Mouse (Mus musculus) lung, embryonic 14.5 days (tissue): Measurements from ENCODE around the gene Rnf7. TPM values are rescaled to one million over a fixed set of nuclear protein-coding genes. Genes with fewer than 3 reads are reported as not detected.
"Not testable (repeated sequence)": the region's sequence is repeated elsewhere in the genome, so short reads cannot be mapped to it uniquely, and the experiment has no call there.

ENCODE experiments used
- ATAC-seq: fragments of 200-750 bp; cut with Nextera tagmentation; 2 replicates; pipeline ENCODE4 v1.8.0; 2017; ENCODE audit warnings: mild to moderate bottlenecking, moderate TSS enrichment, moderate library complexity; ENCODE audit not compliant: insufficient read depth
- DNase-seq: peaks from one replicate; pipeline ENCODE4 v3.0.0-alpha.2; 2015
- H3K27ac ChIP-seq: fragments of 300-500 bp; sonication (generic); 2 replicates; pipeline ENCODE4 v1.5.1; 2014; ENCODE audit warnings: low read depth, mild to moderate bottlenecking, moderate library complexity
- H3K27me3 ChIP-seq: fragments of 300-500 bp; sonication (generic); 2 replicates; pipeline ENCODE4 v1.6.1; 2014; ENCODE audit warnings: low read length, control low read depth; ENCODE audit not compliant: insufficient read depth
- H3K36me3 ChIP-seq: fragments of 300-500 bp; sonication (generic); 2 replicates; pipeline ENCODE4 v1.6.1; 2014; ENCODE audit warnings: control low read depth; ENCODE audit not compliant: insufficient read depth
- H3K4me1 ChIP-seq: fragments of 300-500 bp; sonication (generic); 2 replicates; pipeline ENCODE4 v1.6.1; 2014; ENCODE audit warnings: antibody characterized with exemption, control low read depth; ENCODE audit not compliant: insufficient read depth
- H3K4me2 ChIP-seq: fragments of 300-500 bp; sonication (generic); 2 replicates; pipeline ENCODE4 v1.6.1; 2014; ENCODE audit warnings: mild to moderate bottlenecking
- H3K4me3 ChIP-seq: fragments of 300-500 bp; sonication (generic); 2 replicates; pipeline ENCODE4 v1.5.1; 2014; ENCODE audit warnings: low read depth, low read length
- H3K9ac ChIP-seq: fragments of 300-500 bp; sonication (generic); 2 replicates; pipeline ENCODE4 v1.6.1; 2014
- H3K9me3 ChIP-seq: fragments of 300-500 bp; sonication (generic); 2 replicates; pipeline ENCODE4 v1.6.1; 2016; ENCODE audit warnings: low read depth, low read length, control low read depth
- CTCF ChIP-seq: IDR thresholded peaks from 2 replicates; pipeline ENCODE4 v1.5.1; 2016; ENCODE audit warnings: antibody characterized with exemption, low read depth
- WGBS: fragments of 180-500 bp; shearing (Covaris S2); extraction: QIAGEN DNeasy Blood & Tissue Kit; methylation state at CpG from one replicate; pipeline ENCODE4 v1.1.7; 2014; 5-methylcytosine and 5-hydroxymethylcytosine counted together
- polyA plus RNA-seq: library from polyadenylated mRNA; unstranded; fragments of >200 nt; fragmentation: Nextera tagmentation; extraction: Ambion mirVana; gene quantifications from 2 replicates; pipeline ENCODE4 v1.2.1, GENCODE M21; 2014

Rnf7 gene
- polyA plus RNA-seq, result 242 and 260 TPM in 2 replicates

- Histone ChIP-seq H3K4me1 (peaks cover 4% of the 10 kb centered on the region; the same call in 1 of the 2 replicates), H3K27me3 (no peaks in the 10 kb centered on the region), H3K4me2 (peak within 1 kb of the TSS; percentile 83), H3K9ac (peak within 1 kb of the TSS; percentile 86), H3K27ac (peak within 1 kb of the TSS; percentile 83), H3K4me3 (peak within 1 kb of the TSS; percentile 83), H3K9me3 (no peaks in the 10 kb centered on the region), H3K36me3 (peaks cover 25% of the 10 kb centered on the region)
- DNase-seq (peak; percentile 99), ATAC-seq (peak; percentile 98)
- WGBS, result under 1% methylated on average over 69 of the region's 74 CpGs
- no peak for TF ChIP-seq CTCF
Observed at GRCm38 (mm10) chr9:96478071-96478888, at the start of gene Rnf7. Gene Rnf7 (minus strand): TSS chr9:96478675.

GRCm38 (mm10) chr9:96526011-96526410 lies 47.5 kb upstream of the Rnf7 start:
- no peak for TF ChIP-seq CTCF
- H3K27ac ChIP-seq, result no peak overlapping the region
- H3K9me3 ChIP-seq, result no peaks in the 10 kb centered on the region
- H3K4me2 ChIP-seq, result no peak overlapping the region
- H3K36me3 ChIP-seq, result no peaks in the 10 kb centered on the region
- no peak overlapping the region for H3K4me3 ChIP-seq
- no peaks in the 10 kb centered on the region for H3K4me1 ChIP-seq
- DNase-seq (no peak), ATAC-seq (no peak)
- H3K9ac ChIP-seq, result no peak overlapping the region
- WGBS, result 69% methylated on average over 4 of the region's 4 CpGs
- H3K27me3 ChIP-seq, result no peaks in the 10 kb centered on the region

- no peak for TF ChIP-seq CTCF
- 43% methylated on average over 12 of the region's 12 CpGs for WGBS
- ATAC-seq, result no peak
Observed at GRCm38 (mm10) chr9:96524972-96525506, 46.6 kb upstream of the Rnf7 start, which contains the start of gene Gm28729. Gene Gm28729 (minus strand): TSS chr9:96525264.

GRCm38 (mm10) chr9:96523148-96523547 lies 44.7 kb upstream of the Rnf7 start:
- Histone ChIP-seq H3K27me3 (no peaks in the 10 kb centered on the region), H3K4me3 (no peak overlapping the region), H3K9ac (no peak overlapping the region), H3K4me2 (no peak overlapping the region), H3K36me3 (no peaks in the 10 kb centered on the region), H3K9me3 (no peaks in the 10 kb centered on the region), H3K27ac (no peak overlapping the region), H3K4me1 (no peaks in the 10 kb centered on the region)
- ATAC-seq, result no peak
- no peak for DNase-seq
- TF ChIP-seq CTCF, result 0 out of 2 replicates have a peak, but pooled peaks have one; percentile 8
- WGBS, result 84% methylated on average over 5 of the region's 5 CpGs

More at GRCm38 (mm10) chr9:96524972-96525506, 46.6 kb upstream of the Rnf7 start, which contains the start of gene Gm28729:
- H3K27ac ChIP-seq, result no peak within 1 kb of the TSS
- H3K27me3 ChIP-seq, result no peaks in the 10 kb centered on the region
- no peaks in the 10 kb centered on the region for H3K36me3 ChIP-seq
- H3K9me3 ChIP-seq, result no peaks in the 10 kb centered on the region
- no peaks in the 10 kb centered on the region for H3K4me1 ChIP-seq
- H3K4me3 ChIP-seq, result no peak within 1 kb of the TSS
- no peak within 1 kb of the TSS for H3K9ac ChIP-seq
- no peak within 1 kb of the TSS for H3K4me2 ChIP-seq
- DNase-seq, result no peak

- H3K4me1 ChIP-seq, ATAC-seq, H3K36me3 ChIP-seq, H3K4me2 ChIP-seq, H3K9ac ChIP-seq, H3K27me3 ChIP-seq, H3K9me3 ChIP-seq, H3K4me3 ChIP-seq, DNase-seq, H3K27ac ChIP-seq: not testable (repeated sequence)
- peak; percentile 40 for TF ChIP-seq CTCF
- WGBS, result 80% methylated on average over 2 of the region's 2 CpGs
Observed at GRCm38 (mm10) chr9:96521574-96521973, 43.1 kb upstream of the Rnf7 start.

GRCm38 (mm10) chr9:96517429-96517828 lies 39.0 kb upstream of the Rnf7 start:
- no peaks in the 10 kb centered on the region for H3K36me3 ChIP-seq
- no peak overlapping the region for H3K27ac ChIP-seq
- no peaks in the 10 kb centered on the region for H3K4me1 ChIP-seq
- no peak overlapping the region for H3K4me2 ChIP-seq
- no peak for TF ChIP-seq CTCF
- ATAC-seq (no peak), DNase-seq (no peak)
- no peak overlapping the region for H3K4me3 ChIP-seq
- no peaks in the 10 kb centered on the region for H3K27me3 ChIP-seq
- no peaks in the 10 kb centered on the region for H3K9me3 ChIP-seq
- H3K9ac ChIP-seq, result no peak overlapping the region
- WGBS, result 30% methylated on average over 4 of the region's 4 CpGs

- Histone ChIP-seq H3K9ac (no peak overlapping the region), H3K36me3 (no peaks in the 10 kb centered on the region), H3K9me3 (no peaks in the 10 kb centered on the region), H3K4me2 (no peak overlapping the region), H3K27me3 (no peaks in the 10 kb centered on the region), H3K4me3 (no peak overlapping the region), H3K27ac (no peak overlapping the region), H3K4me1 (no peaks in the 10 kb centered on the region)
- DNase-seq, result no peak
- TF ChIP-seq CTCF, result no peak
- WGBS, result 55% methylated on average over 3 of the region's 3 CpGs
- no peak for ATAC-seq
Observed at GRCm38 (mm10) chr9:96516806-96517205, 38.3 kb upstream of the Rnf7 start.
